Mouse (Mus musculus): ENCODE measurements around the gene Cdc42se2. TPM values are rescaled to one million over a fixed set of nuclear protein-coding genes. Genes with fewer than 3 reads are reported as not detected.

The Cdc42se2 gene
- polyA plus RNA-seq, 1 experiment from 2014 or later = 186 TPM

GRCm38 (mm10) chr11:54694291-54694690 lies 93.2 kb downstream of the Cdc42se2 start:
- H3K9me3 ChIP-seq = no peaks in the 10 kb centered on the region
- H3K4me2 ChIP-seq (replicated peaks) = no peak overlapping the region
- no peak for ATAC-seq (ENCODE audit: low FRiP score, low read depth)
- WGBS = 79% methylated on average over 8 of the region's 8 CpGs
- H3K4me1 ChIP-seq = no peaks in the 10 kb centered on the region
- H3K27me3 ChIP-seq (replicated peaks) = no peaks in the 10 kb centered on the region
- H3K36me3 ChIP-seq = peaks cover 52% of the 10 kb centered on the region
- no peak overlapping the region for H3K4me3 ChIP-seq
- H3K27ac ChIP-seq = no peak overlapping the region
- no peak overlapping the region for H3K9ac ChIP-seq

- Histone ChIP-seq H3K9me3 (no peaks in the 10 kb centered on the region), H3K9ac (no peak overlapping the region), H3K27me3 (replicated peaks) (no peaks in the 10 kb centered on the region), H3K36me3 (peaks cover 52% of the 10 kb centered on the region), H3K4me3 (no peak overlapping the region), H3K4me2 (replicated peaks) (no peak overlapping the region), H3K4me1 (no peaks in the 10 kb centered on the region), H3K27ac (no peak overlapping the region)
- 91% methylated on average over 6 of the region's 6 CpGs for WGBS
- ATAC-seq (ENCODE audit: low FRiP score, low read depth) = no peak
Observed at GRCm38 (mm10) chr11:54693696-54694095, 93.8 kb downstream of the Cdc42se2 start.

- Histone ChIP-seq H3K9me3 (no peaks in the 10 kb centered on the region), H3K27me3 (replicated peaks) (no peaks in the 10 kb centered on the region), H3K4me2 (replicated peaks) (no peak overlapping the region), H3K4me1 (no peaks in the 10 kb centered on the region), H3K9ac (no peak overlapping the region), H3K4me3 (no peak overlapping the region), H3K27ac (no peak overlapping the region), H3K36me3 (peaks cover 48% of the 10 kb centered on the region)
- 88% methylated on average over 4 of the region's 4 CpGs for WGBS
- ATAC-seq (ENCODE audit: low FRiP score, low read depth) = no peak
Observed at GRCm38 (mm10) chr11:54691179-54691578, 96.3 kb downstream of the Cdc42se2 start.

GRCm38 (mm10) chr11:54690171-54690570 lies 97.3 kb downstream of the Cdc42se2 start:
- WGBS = 85% methylated on average over 4 of the region's 4 CpGs
- Histone ChIP-seq H3K27me3 (replicated peaks) (no peaks in the 10 kb centered on the region), H3K27ac (no peak overlapping the region), H3K9ac (no peak overlapping the region), H3K36me3 (peaks cover 47% of the 10 kb centered on the region), H3K9me3 (no peaks in the 10 kb centered on the region), H3K4me1 (no peaks in the 10 kb centered on the region), H3K4me2 (replicated peaks) (no peak overlapping the region), H3K4me3 (no peak overlapping the region)
- ATAC-seq (ENCODE audit: low FRiP score, low read depth) = no peak

- Histone ChIP-seq H3K27ac (no peak overlapping the region), H3K4me1 (no peaks in the 10 kb centered on the region), H3K4me3 (no peak overlapping the region), H3K36me3 (peaks cover 35% of the 10 kb centered on the region), H3K9ac (no peak overlapping the region), H3K9me3 (no peaks in the 10 kb centered on the region), H3K27me3 (replicated peaks) (no peaks in the 10 kb centered on the region), H3K4me2 (replicated peaks) (no peak overlapping the region)
- WGBS = 91% methylated on average over 2 of the region's 2 CpGs
- no peak for ATAC-seq (ENCODE audit: low FRiP score, low read depth)
Observed at GRCm38 (mm10) chr11:54684831-54685230, 102.6 kb downstream of the Cdc42se2 start.

- no peak overlapping the region for H3K4me2 ChIP-seq (replicated peaks)
- no peaks in the 10 kb centered on the region for H3K27me3 ChIP-seq (replicated peaks)
- peaks cover 31% of the 10 kb centered on the region for H3K36me3 ChIP-seq
- H3K4me3 ChIP-seq = no peak overlapping the region
- no peaks in the 10 kb centered on the region for H3K9me3 ChIP-seq
- WGBS = 91% methylated on average over 2 of the region's 2 CpGs
- H3K4me1 ChIP-seq = no peaks in the 10 kb centered on the region
- no peak overlapping the region for H3K27ac ChIP-seq
- ATAC-seq (ENCODE audit: low FRiP score, low read depth) = no peak
- H3K9ac ChIP-seq = no peak overlapping the region
Observed at GRCm38 (mm10) chr11:54679141-54679540, 108.3 kb downstream of the Cdc42se2 start.

GRCm38 (mm10) chr11:54675792-54676489 lies 111.5 kb downstream of the Cdc42se2 start:
- Histone ChIP-seq H3K27me3 (replicated peaks) (no peaks in the 10 kb centered on the region), H3K27ac (no peak overlapping the region), H3K36me3 (peaks cover 29% of the 10 kb centered on the region), H3K4me3 (no peak overlapping the region), H3K9me3 (no peaks in the 10 kb centered on the region), H3K9ac (no peak overlapping the region), H3K4me1 (no peaks in the 10 kb centered on the region), H3K4me2 (replicated peaks) (no peak overlapping the region)
- ATAC-seq (ENCODE audit: low FRiP score, low read depth) = no peak
- 92% methylated on average over 2 of the region's 2 CpGs for WGBS

GRCm38 (mm10) chr11:54673575-54674298 lies 113.7 kb downstream of the Cdc42se2 start:
- Histone ChIP-seq H3K27me3 (replicated peaks) (no peaks in the 10 kb centered on the region), H3K36me3 (peaks cover 13% of the 10 kb centered on the region), H3K9me3 (no peaks in the 10 kb centered on the region), H3K9ac (no peak overlapping the region), H3K4me1 (no peaks in the 10 kb centered on the region), H3K4me2 (replicated peaks) (no peak overlapping the region), H3K27ac (no peak overlapping the region), H3K4me3 (no peak overlapping the region)
- ATAC-seq (ENCODE audit: low FRiP score, low read depth) = no peak
- 73% methylated on average over 8 of the region's 8 CpGs for WGBS

Other genes starting within 250 kb of the Cdc42se2 start
- gene Lyrm7, start 73.2 kb upstream of the Cdc42se2 start, polyA plus RNA-seq (2016; fragmentation: Nextera tagmentation; extraction: Ambion mirVana) = 7.4 and 8.7 TPM in 2 replicates
- gene Hint1, start 78.7 kb upstream of the Cdc42se2 start, polyA plus RNA-seq (2016; fragmentation: Nextera tagmentation; extraction: Ambion mirVana) = 653 and 677 TPM in 2 replicates
- 76.7 and 80.3 TPM in 2 replicates for gene Gpx3, start 114.8 kb upstream of the Cdc42se2 start, polyA plus RNA-seq (2016; fragmentation: Nextera tagmentation; extraction: Ambion mirVana)
- gene Tnip1, start 175.2 kb upstream of the Cdc42se2 start, polyA plus RNA-seq (2016; fragmentation: Nextera tagmentation; extraction: Ambion mirVana) = 16.3 and 16.9 TPM in 2 replicates
- 91.8 and 93.2 TPM in 2 replicates for gene Anxa6, start 245.8 kb upstream of the Cdc42se2 start, polyA plus RNA-seq (2016; fragmentation: Nextera tagmentation; extraction: Ambion mirVana)